Mouse (Mus musculus): ENCODE measurements around the gene Dync1li1. TPM values are rescaled to one million over a fixed set of nuclear protein-coding genes. Genes with fewer than 3 reads are reported as not detected.
"Not testable (repeated sequence)": the region's sequence is repeated elsewhere in the genome, so short reads cannot be mapped to it uniquely, and the experiment has no call there.

The Dync1li1 gene
- total RNA-seq (2022) = 10 to 100 TPM; 33.7 to 37.2 (median 35.5) TPM

- peak; percentile 93 to 96 for DNase-seq (ENCODE audit: low spot score in 2 of 2)
Measured at GRCm38 (mm10) chr9:114688252-114688952, at the start of gene Dync1li1. Dync1li1 (plus strand) TSS chr9:114688790.

GRCm38 (mm10) chr9:114639186-114639748, 49.3 kb upstream of the Dync1li1 start:
- no peak for DNase-seq (ENCODE audit: low spot score in 2 of 2)

- peak; percentile 96 to 97 for DNase-seq (ENCODE audit: low spot score in 2 of 2)
Measured at GRCm38 (mm10) chr9:114639839-114640646, 48.5 kb upstream of the Dync1li1 start, which contains the start of gene Cnot10. Cnot10 (minus strand) TSS chr9:114640184.

- DNase-seq (ENCODE audit: low spot score in 2 of 2) = no peak
Measured at GRCm38 (mm10) chr9:114646556-114647505, 41.8 kb upstream of the Dync1li1 start.

- no peak for DNase-seq (ENCODE audit: low spot score in 2 of 2)
Measured at GRCm38 (mm10) chr9:114647506-114648432, 40.8 kb upstream of the Dync1li1 start.

GRCm38 (mm10) chr9:114648472-114648871, 40.1 kb upstream of the Dync1li1 start:
- DNase-seq (ENCODE audit: low spot score in 2 of 2) = not testable (repeated sequence)

GRCm38 (mm10) chr9:114649371-114649770, 39.2 kb upstream of the Dync1li1 start:
- DNase-seq (ENCODE audit: low spot score in 2 of 2) = no peak

- no peak for DNase-seq (ENCODE audit: low spot score in 2 of 2)
Measured at GRCm38 (mm10) chr9:114650938-114651634, 37.5 kb upstream of the Dync1li1 start.

- no peak for DNase-seq (ENCODE audit: low spot score in 2 of 2)
Measured at GRCm38 (mm10) chr9:114655356-114655755, 33.2 kb upstream of the Dync1li1 start.

- DNase-seq (ENCODE audit: low spot score in 2 of 2) = no peak
Measured at GRCm38 (mm10) chr9:114656701-114657100, 31.9 kb upstream of the Dync1li1 start.

GRCm38 (mm10) chr9:114660506-114660905, 28.1 kb upstream of the Dync1li1 start:
- no peak for DNase-seq (ENCODE audit: low spot score in 2 of 2)

- DNase-seq (ENCODE audit: low spot score in 2 of 2) = no peak
Measured at GRCm38 (mm10) chr9:114660983-114661382, 27.6 kb upstream of the Dync1li1 start.

GRCm38 (mm10) chr9:114661991-114662390, 26.6 kb upstream of the Dync1li1 start:
- DNase-seq (ENCODE audit: low spot score in 2 of 2) = no peak

- no peak for DNase-seq (ENCODE audit: low spot score in 2 of 2)
Measured at GRCm38 (mm10) chr9:114663782-114664181, 24.8 kb upstream of the Dync1li1 start.

- no peak for DNase-seq (ENCODE audit: low spot score in 2 of 2)
Measured at GRCm38 (mm10) chr9:114666858-114667257, 21.7 kb upstream of the Dync1li1 start.

GRCm38 (mm10) chr9:114668047-114668446, 20.5 kb upstream of the Dync1li1 start:
- peak in 1 of 2 experiments; percentile 6 for DNase-seq (ENCODE audit: low spot score in 2 of 2)

GRCm38 (mm10) chr9:114669011-114669410, 19.6 kb upstream of the Dync1li1 start:
- DNase-seq (ENCODE audit: low spot score in 2 of 2) = no peak

GRCm38 (mm10) chr9:114671946-114672345, 16.6 kb upstream of the Dync1li1 start:
- no peak for DNase-seq (ENCODE audit: low spot score in 2 of 2)

Measured in gastrocnemius, adult 8-10 months (tissue).